Mouse (Mus musculus) thymus, adult 2 months (tissue): ENCODE results near the gene Tsen54. TPM values are rescaled to one million over a fixed set of nuclear protein-coding genes. Genes with fewer than 3 reads are reported as not detected.
A peak's percentile ranks its signal among the peaks of the same experiment; 100 is the strongest.

Source experiments
- DNase-seq: peaks from one replicate; pipeline ENCODE4 v3.0.0; 2021
- H3K27ac ChIP-seq: fragments of 200-500 bp; 2 replicates; pipeline ENCODE4 v1.5.1; 2012; ENCODE audit warnings: low read length, control low read depth; ENCODE audit not compliant: control insufficient read depth, insufficient read depth
- H3K27me3 ChIP-seq: fragments of 200-500 bp; 2 replicates; pipeline ENCODE4 v1.6.1; 2012; ENCODE audit warnings: mild to moderate bottlenecking, low read length, moderate library complexity, mixed read lengths; ENCODE audit not compliant: control insufficient read depth, insufficient read depth
- H3K36me3 ChIP-seq: fragments of 200-500 bp; 2 replicates; pipeline ENCODE4 v1.6.1; 2012; ENCODE audit warnings: mild to moderate bottlenecking, low read length, moderate library complexity; ENCODE audit not compliant: control insufficient read depth, insufficient read depth
- H3K4me1 ChIP-seq: fragments of 200-500 bp; replicated peaks from 2 replicates; pipeline ENCODE4 v1.6.1; 2012; ENCODE audit warnings: low read length; ENCODE audit not compliant: control insufficient read depth, insufficient read depth
- H3K4me3 ChIP-seq: fragments of 200-500 bp; 2 replicates; pipeline ENCODE4 v1.5.1; 2012; ENCODE audit warnings: mild to moderate bottlenecking, low read length, control low read depth, moderate library complexity; ENCODE audit not compliant: control insufficient read depth, insufficient read depth
- CTCF ChIP-seq: fragments of 200-500 bp; IDR thresholded peaks from 2 replicates; pipeline ENCODE4 v1.5.1; 2012; ENCODE audit warnings: mild to moderate bottlenecking, control low read depth, low read length, moderate library complexity, borderline replicate concordance; ENCODE audit not compliant: control insufficient read depth, poor library complexity, insufficient read depth; ENCODE audit errors: extremely low read depth
- POLR2A ChIP-seq: fragments of 200-500 bp; IDR thresholded peaks from 2 replicates; pipeline ENCODE4 v1.6.1; 2012; ENCODE audit warnings: mild to moderate bottlenecking, low read length, control low read depth, moderate library complexity; ENCODE audit not compliant: control insufficient read depth, poor library complexity, insufficient read depth; ENCODE audit errors: extremely low read depth
- WGBS: fragments of 180-500 bp; shearing (Covaris S2); methylation state at CpG from one replicate; pipeline ENCODE4 v1.1.7; 2018; 5-methylcytosine and 5-hydroxymethylcytosine counted together
- polyA plus RNA-seq: library from polyadenylated mRNA; depleted of rRNA; stranded (reverse); fragments of >200 nt; gene quantifications from 2 replicates; pipeline ENCODE4 v1.2.3, GENCODE M21; 2012

Gene Tsen54
- polyA plus RNA-seq, 1 experiment: 34.3 TPM

DNA sequence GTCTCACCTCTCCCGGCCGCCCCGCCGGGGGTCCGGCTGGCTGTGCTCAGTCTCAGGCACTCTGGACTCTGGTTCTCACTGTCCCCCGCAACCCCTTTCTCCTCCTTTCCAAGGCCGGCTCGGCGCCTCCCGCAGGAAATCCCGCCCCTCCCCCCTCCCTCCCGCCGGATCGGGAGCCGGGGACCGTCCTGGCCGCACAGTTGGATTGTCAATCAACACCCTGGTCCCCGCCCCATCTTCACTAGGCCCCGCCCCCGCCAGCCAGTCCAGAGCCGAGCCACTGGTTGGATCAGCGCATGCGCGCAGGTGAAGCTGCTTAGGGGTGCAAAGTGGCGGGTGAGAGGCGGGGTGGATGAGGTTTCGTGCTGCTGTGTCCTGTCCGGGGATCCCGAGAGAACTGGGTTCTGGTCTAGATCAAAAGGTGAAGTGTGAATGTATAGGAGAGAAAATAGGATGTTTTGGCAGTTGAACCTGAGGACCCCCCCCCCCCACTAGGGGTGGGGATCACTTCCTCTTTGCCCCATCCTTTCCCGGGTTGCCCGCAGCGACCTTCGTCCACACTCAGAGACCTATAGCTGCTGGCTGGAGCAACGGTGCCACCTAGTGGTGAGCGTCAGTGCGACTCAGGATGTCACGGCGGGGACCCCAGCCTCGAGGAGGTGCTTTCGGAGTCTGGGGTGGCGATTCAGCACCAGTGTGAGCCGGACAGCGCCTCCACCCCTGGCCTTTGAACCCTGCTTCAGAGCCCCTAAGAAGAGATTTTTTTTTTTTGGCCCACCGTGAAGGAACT, 822 bp upstream of the Tsen54 start, which contains the start of gene Caskin2:
TSS of gene Caskin2 (minus strand) at position 133 of the 790 bp plus-strand sequence.
- Histone ChIP-seq H3K4me1 (peaks cover 26% of the 10 kb centered on the region), H3K36me3 (no peaks in the 10 kb centered on the region), H3K27me3 (no peaks in the 10 kb centered on the region), H3K27ac (no peak within 1 kb of the TSS), H3K4me3 (peak within 1 kb of the TSS; percentile 67)
- TF ChIP-seq CTCF (peak; percentile 98), POLR2A (peak; percentile 31; the same call in 1 of the 2 replicates)
- DNase-seq: peak; percentile 97
- WGBS: under 1% methylated on average over 44 of the region's 44 CpGs

- no peak overlapping the region for H3K27ac ChIP-seq
- H3K36me3 ChIP-seq: no peaks in the 10 kb centered on the region
- H3K4me3 ChIP-seq: no peak overlapping the region
- WGBS: 93% methylated on average over 5 of the region's 5 CpGs
- H3K27me3 ChIP-seq: no peaks in the 10 kb centered on the region
- H3K4me1 ChIP-seq: peaks cover 20% of the 10 kb centered on the region
- no peak for DNase-seq
- TF ChIP-seq CTCF (no peak), POLR2A (no peak)
Observed at GRCm38 (mm10) chr11:115817331-115817730, 2.8 kb downstream of the Tsen54 start.

- Histone ChIP-seq H3K4me3 (no peak overlapping the region), H3K27ac (no peak overlapping the region), H3K27me3 (no peaks in the 10 kb centered on the region), H3K36me3 (no peaks in the 10 kb centered on the region), H3K4me1 (peaks cover 16% of the 10 kb centered on the region)
- no peak for DNase-seq
- TF ChIP-seq CTCF (no peak), POLR2A (no peak)
- 96% methylated on average over 16 of the region's 16 CpGs for WGBS
Observed at GRCm38 (mm10) chr11:115819915-115820623, 5.5 kb downstream of the Tsen54 start.

DNA sequence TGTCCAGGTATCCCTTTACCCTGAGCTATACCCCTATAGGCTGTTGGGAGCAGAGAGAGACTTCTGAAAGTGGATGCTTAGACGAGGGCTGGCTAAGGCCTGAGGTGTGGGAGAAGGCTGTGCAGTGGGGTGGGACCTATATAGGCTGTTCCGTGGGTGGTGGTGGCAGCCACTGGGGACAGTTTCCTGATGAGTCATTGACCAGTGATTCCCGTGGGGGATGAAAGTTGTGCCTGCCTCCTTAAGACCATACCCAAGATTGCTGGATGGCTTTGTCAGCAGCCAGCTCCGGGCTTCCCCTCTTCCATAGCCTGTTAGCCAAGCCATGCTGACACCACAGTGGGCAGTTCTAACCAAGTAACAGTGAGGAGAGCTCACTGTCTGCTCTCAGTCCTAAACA, 6.5 kb downstream of the Tsen54 start:
- H3K36me3 ChIP-seq: no peaks in the 10 kb centered on the region
- H3K27me3 ChIP-seq: no peaks in the 10 kb centered on the region
- H3K27ac ChIP-seq: no peak overlapping the region
- WGBS: 84% methylated on average over 4 of the region's 4 CpGs
- TF ChIP-seq CTCF: no peak
- TF ChIP-seq POLR2A: no peak
- no peak for DNase-seq
- H3K4me3 ChIP-seq: no peak overlapping the region
- peaks cover 10% of the 10 kb centered on the region for H3K4me1 ChIP-seq

DNA sequence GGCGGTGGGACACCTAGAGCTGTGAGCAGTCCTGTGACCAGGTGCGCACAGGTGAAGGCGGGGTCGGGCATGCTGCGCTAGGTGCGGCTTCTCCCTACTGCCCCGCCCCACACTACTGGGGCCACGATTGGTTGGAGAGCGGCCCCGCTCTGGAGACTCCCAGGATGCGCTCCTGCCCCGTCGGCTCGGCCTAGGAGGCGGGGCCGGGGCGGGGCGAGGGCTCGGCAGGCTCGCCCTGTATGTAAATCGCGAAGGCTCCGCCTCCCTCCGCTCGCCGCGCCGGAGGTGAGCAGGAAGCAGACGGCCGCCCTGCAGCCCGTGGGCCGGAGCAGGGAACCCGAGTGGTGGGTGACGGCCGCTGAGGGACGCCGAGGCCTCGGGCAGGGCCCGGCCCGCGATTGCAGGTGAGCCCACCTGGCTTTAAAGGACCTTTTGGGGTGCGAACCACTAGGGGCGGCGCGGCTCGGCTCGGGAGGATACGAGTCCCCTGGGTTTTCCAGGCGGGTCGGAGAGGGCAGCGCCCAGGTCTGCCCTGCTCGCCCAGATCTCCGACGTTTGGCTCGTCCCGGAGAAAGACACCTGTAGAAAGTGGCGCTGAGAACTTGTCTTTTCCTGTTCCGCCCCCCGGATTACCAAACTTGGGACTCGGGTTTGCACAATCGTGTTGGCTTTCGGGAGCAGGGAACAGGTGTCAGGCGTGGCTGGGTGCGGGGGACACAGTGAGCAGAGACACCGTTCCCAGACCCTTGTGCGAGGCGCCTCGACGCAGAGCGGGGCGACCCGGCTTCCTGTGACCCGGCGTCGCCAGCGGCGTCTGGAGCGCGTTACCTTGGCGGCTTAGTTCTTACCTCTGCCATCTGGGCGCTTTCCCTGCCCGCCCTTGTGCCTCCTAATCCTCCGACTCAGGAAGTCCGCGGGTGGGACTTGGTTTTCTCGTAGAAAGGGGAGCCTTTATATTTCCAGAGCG, 9.5 kb downstream of the Tsen54 start, which contains the start of gene Llgl2:
TSS of gene Llgl2 (plus strand) at position 276 of the 967 bp plus-strand sequence.
- DNase-seq: peak; percentile 88
- Histone ChIP-seq H3K4me3 (peak within 1 kb of the TSS; percentile 74), H3K4me1 (peaks cover 10% of the 10 kb centered on the region), H3K36me3 (no peaks in the 10 kb centered on the region), H3K27me3 (no peaks in the 10 kb centered on the region), H3K27ac (no peak within 1 kb of the TSS)
- 2% methylated on average over 87 of the region's 87 CpGs for WGBS
- TF ChIP-seq POLR2A (peak; percentile 87), CTCF (peak; percentile 15; the same call in 1 of the 2 replicates)
